Mouse (Mus musculus) left cerebral cortex, adult 2 months (tissue): ENCODE measurements around the gene Sub1. TPM values are rescaled to one million over a fixed set of nuclear protein-coding genes. Genes with fewer than 3 reads are reported as not detected.

Source experiments
- DNase-seq, 2 experiments: peaks; one replicate each; pipeline ENCODE4 v3.0.0; 2021 to 2022; ENCODE audit warnings: low spot score in 2 of 2, mixed read lengths in 1 of 2; ENCODE audit errors: extremely low spot score in 1 of 2
- H3K27ac ChIP-seq: fragments of 200-600 bp; 2 replicates; pipeline ENCODE4 v1.8.1; 2022
- H3K4me3 ChIP-seq: fragments of 200-600 bp; 2 replicates; pipeline ENCODE4 v1.8.1; 2022
- CTCF ChIP-seq: fragments of 200-600 bp; IDR thresholded peaks from 2 replicates; pipeline ENCODE4 v1.8.1; 2022; ENCODE audit warnings: antibody characterized with exemption, mild to moderate bottlenecking, moderate library complexity
- intact Hi-C: fragments of 180-260 bp; cut with DNase I; formaldehyde crosslinking; loops from one replicate; pipeline ENCODE4 v1.15.1; 2025
- long read RNA-seq, 2 experiments: library from polyadenylated mRNA; stranded (forward); transcript quantifications; one replicate each; pipeline ENCODE4 v2.0.0; 2021; ENCODE audit warnings: borderline mapping rate in 2 of 2
- total RNA-seq, 2 experiments: library from RNA; stranded (reverse); gene quantifications; 2 replicates each; pipeline ENCODE4 v1.2.3; 2021

Sub1 gene
- 100 to 1,000 TPM; 279 to 310 TPM for total RNA-seq
- long read RNA-seq, experiment 1, transcript Sub1-201 (5 exons, 3,372 nt) = major isoform, 308 of 330 reads
- long read RNA-seq, experiment 1, partial matches to known transcripts = 11 of 330 reads
- long read RNA-seq, experiment 1, other reads (novel, unspliced or antisense) = 11 of 330 reads
- long read RNA-seq, experiment 2, transcript Sub1-201 (5 exons, 3,372 nt) = major isoform, 218 of 233 reads
- long read RNA-seq, experiment 2, partial matches to known transcripts = 4 of 233 reads
- long read RNA-seq, experiment 2, other reads (novel, unspliced or antisense) = 11 of 233 reads

DNA sequence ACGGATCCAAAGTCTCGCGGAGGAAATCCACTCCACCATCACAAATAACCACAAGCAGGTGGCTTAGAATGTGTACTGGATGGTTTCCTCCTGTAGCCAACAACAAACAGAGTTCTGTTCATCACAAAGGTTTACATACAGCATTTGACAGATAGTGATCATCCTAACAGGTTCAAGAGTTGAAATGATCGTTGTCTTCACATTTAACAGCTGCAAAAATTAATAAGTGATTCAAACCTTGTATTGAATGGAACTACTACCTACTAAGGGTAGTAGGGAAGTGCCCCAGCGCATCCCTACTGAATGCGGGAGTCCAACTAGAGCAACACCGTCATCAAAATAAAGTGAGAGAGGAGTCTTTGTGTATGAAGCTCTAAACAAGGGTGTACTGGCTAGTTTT, at the start of gene Sub1:
TSS of gene Sub1 (minus strand) at position 101 of the 400 bp plus-strand sequence.
- Histone ChIP-seq H3K27ac (peak within 1 kb of the TSS; percentile 96), H3K4me3 (peak within 1 kb of the TSS; percentile 98)
- TF ChIP-seq CTCF = no peak
- intact Hi-C loops = no loop called here
- no peak for DNase-seq

DNA sequence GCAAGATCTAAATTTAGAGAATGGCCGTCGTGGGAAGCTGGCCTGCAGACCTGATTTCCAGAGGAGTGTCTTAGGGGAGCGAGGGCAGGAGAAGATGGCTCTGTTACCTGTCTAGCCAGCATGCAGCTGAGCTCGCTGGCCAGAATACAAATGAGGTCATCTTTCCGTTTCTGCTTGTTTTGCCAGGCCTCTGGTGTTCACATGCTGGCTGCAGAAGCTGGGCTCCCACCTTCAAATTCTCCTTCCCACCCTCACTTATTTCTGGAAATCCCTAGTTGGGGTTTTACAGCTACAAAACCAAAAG, 43.6 kb upstream of the Sub1 start:
- DNase-seq = no peak
- TF ChIP-seq CTCF = no peak
- no peak overlapping the region for H3K4me3 ChIP-seq
- intact Hi-C loops = no loop called here
- no peak overlapping the region; the same call in 1 of the 2 replicates for H3K27ac ChIP-seq

GRCm38 (mm10) chr15:12039671-12040406, 43.1 kb upstream of the Sub1 start:
- H3K27ac ChIP-seq = no peak overlapping the region
- DNase-seq = peak in 1 of 2 experiments; percentile 20
- no peak for TF ChIP-seq CTCF
- H3K4me3 ChIP-seq = no peak overlapping the region
- intact Hi-C loops = loop anchor here (5.0 kb wide), 1 partner anchor 48 kb away; no protein-coding TSS in a partner anchor

GRCm38 (mm10) chr15:12039256-12039655, 42.5 kb upstream of the Sub1 start:
- Histone ChIP-seq H3K4me3 (no peak overlapping the region), H3K27ac (no peak overlapping the region)
- intact Hi-C loops = loop anchor here (5.0 kb wide), 1 partner anchor 47 kb away; no protein-coding TSS in a partner anchor
- TF ChIP-seq CTCF = no peak
- no peak for DNase-seq

DNA sequence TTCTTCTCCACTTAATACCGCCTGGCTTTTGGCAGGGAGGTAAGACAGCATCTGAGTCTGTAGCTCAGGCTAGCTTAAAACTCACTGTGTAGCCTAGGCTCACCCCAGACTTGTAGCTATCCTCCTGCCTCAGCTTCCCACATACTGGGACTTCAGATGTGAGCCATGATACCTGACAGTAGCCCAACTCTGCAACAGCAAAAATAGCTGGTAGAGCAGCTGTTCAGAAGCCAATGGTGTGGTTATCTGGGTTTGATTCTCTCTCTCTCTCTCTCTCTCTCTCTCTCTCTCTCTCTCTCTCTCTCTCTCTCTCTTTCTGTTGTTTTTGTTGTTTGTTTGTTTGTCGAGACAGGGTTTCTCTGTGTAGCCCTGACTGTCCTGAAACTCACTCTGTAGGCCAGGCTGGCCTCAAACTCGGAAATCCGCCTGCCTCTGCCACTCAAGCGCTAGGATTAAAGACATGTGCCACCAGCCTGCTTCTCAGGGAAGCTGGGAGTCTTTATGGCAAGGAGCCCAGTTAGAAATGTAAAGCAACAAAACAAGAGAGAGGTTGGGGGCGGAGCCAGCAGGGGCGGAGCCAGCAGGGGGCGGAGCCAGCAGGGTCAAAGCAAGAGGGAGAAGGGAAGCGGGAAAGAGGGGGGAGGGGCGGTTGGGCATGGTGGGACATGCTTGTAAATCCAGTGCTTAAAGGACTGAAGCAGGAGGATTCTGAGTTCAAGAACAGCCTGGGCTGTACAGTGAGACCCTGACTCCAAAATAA, 41.3 kb upstream of the Sub1 start:
- H3K4me3 ChIP-seq = no peak overlapping the region
- DNase-seq = no peak
- no peak for TF ChIP-seq CTCF
- H3K27ac ChIP-seq = no peak overlapping the region
- intact Hi-C loops = loop anchor here (1.0 to 5.0 kb wide), 2 partner anchors 46 to 66 kb away; no protein-coding TSS in a partner anchor

DNA sequence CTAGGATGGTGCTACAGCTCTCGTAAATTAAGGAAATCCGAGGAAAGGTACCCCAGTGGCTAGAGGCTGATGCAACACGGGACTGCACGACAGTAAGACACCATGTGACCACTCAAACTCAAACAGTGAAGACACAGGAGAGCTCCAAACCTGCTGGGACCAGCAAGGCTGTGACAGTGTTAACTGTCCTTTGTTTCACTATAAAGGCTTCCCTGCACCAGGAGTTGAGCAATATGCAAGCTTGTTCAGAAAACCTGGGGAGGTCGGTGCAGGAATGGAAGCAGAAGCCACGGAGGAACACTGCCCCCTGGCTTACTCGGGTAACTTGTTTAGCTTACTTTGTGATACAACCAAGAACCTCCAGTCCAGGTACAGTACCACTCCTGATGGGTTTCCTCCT, 40.4 kb upstream of the Sub1 start:
- no peak overlapping the region for H3K4me3 ChIP-seq
- DNase-seq = no peak
- intact Hi-C loops = loop anchor here (1.0 to 5.0 kb wide), 2 partner anchors 45 to 65 kb away; no protein-coding TSS in a partner anchor
- no peak overlapping the region for H3K27ac ChIP-seq
- TF ChIP-seq CTCF = peak; percentile 41

GRCm38 (mm10) chr15:12036675-12037074, 39.9 kb upstream of the Sub1 start:
- TF ChIP-seq CTCF = no peak
- intact Hi-C loops = loop anchor here (1.0 to 5.0 kb wide), 2 partner anchors 44 to 64 kb away; no protein-coding TSS in a partner anchor
- peak in 1 of 2 experiments; percentile 41 for DNase-seq
- no peak overlapping the region for H3K27ac ChIP-seq
- no peak overlapping the region for H3K4me3 ChIP-seq

GRCm38 (mm10) chr15:12034317-12034716, 37.5 kb upstream of the Sub1 start:
- no peak for TF ChIP-seq CTCF
- Histone ChIP-seq H3K27ac (no peak overlapping the region), H3K4me3 (no peak overlapping the region)
- DNase-seq = no peak
- intact Hi-C loops = no loop called here

DNA sequence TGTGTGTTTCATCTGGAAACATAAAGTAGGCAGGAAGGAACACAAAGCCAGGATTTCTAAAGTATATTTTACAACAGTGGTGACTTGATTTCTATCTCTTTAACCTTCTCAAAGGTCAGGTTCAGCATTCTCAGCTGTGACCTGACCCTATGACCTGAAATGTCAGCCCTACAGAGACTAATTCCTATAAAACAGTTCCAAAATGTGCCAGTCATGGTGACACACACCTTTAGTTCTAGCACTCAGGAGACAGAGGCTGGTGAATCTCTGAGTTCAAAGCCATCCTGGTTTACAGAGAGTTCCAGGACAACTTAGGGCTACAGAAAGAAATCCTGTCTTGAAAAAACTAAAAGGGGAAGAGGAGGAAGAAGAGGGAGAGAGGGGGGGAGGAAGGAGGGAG, 36.4 kb upstream of the Sub1 start:
- intact Hi-C loops = no loop called here
- Histone ChIP-seq H3K4me3 (no peak overlapping the region), H3K27ac (no peak overlapping the region)
- no peak for TF ChIP-seq CTCF
- DNase-seq = no peak

DNA sequence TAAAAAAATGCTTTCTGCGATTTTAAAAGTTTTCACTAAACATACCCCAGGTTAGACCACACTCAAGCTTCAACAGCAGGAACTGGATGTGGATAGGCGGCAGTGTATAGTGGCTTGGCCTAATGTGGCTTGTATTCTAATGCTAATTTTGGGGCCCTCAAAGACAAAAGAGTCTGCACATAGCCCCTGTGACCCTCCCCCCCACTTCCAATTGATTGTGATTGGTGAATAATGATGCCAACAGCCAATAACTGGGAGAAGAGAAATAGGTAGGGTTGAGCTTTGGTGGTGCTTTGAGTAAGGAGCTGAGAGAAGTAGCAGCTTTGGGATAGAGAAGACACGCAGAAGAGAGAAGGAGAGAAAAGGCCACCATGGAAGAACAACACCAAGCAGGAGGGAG, 35.7 kb upstream of the Sub1 start:
- DNase-seq = no peak
- intact Hi-C loops = no loop called here
- TF ChIP-seq CTCF = no peak
- no peak overlapping the region for H3K27ac ChIP-seq
- H3K4me3 ChIP-seq = no peak overlapping the region

DNA sequence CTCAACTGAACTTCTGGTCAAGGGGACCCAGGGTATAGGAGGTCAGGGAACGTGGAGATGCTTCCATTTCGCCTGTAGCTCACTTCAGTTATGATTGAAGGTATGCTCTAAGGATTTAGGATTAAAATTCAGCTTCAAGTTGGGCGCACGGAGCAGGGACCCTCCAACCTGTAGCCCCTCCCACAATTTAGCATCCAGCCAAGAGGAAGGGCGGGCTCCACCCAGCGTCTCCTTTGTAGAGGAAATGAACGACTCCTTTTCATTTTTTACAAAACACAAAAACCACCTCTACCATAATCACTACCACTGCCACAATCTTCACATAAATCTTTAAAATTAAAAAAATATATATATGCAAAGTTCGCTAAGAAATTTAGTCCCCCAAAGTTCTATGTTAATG, 35.1 kb upstream of the Sub1 start:
- no peak for TF ChIP-seq CTCF
- intact Hi-C loops = no loop called here
- Histone ChIP-seq H3K27ac (no peak overlapping the region), H3K4me3 (no peak overlapping the region)
- DNase-seq = no peak

DNA sequence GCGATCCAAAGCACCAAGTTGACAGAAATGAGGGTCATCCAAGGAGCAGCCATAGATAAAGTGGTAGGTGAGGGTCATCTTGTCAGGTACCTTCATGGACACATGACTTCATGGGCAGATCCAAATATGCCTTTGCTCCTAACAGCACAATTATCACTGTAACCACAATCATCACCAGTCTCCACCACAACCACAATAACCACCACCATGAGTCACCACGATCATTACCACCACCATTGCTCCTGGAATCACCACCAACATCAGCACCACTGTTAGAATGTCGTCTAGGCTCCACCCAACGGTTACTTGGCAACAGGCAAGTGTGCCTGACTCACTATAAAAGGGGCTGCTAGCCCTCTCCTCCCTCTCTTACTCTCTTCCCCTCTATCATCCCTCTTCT, 33.4 kb upstream of the Sub1 start:
- no peak for TF ChIP-seq CTCF
- no peak for DNase-seq
- Histone ChIP-seq H3K27ac (no peak overlapping the region), H3K4me3 (no peak overlapping the region)
- intact Hi-C loops = no loop called here
